Mouse (Mus musculus) midbrain, embryonic 16.5 days (tissue): ENCODE measurements around the gene Mical2. TPM values are rescaled to one million over a fixed set of nuclear protein-coding genes. Genes with fewer than 3 reads are reported as not detected.

Experiments used
- ATAC-seq: fragments of 200-750 bp; cut with Nextera tagmentation; 2 replicates; pipeline ENCODE4 v1.8.0; 2017; ENCODE audit warnings: moderate TSS enrichment
- H3K27ac ChIP-seq: fragments of 300-500 bp; sonication (generic); 2 replicates; pipeline ENCODE4 v1.5.1; 2014; ENCODE audit warnings: mild to moderate bottlenecking, low read length, mixed read lengths
- H3K27me3 ChIP-seq: fragments of 300-500 bp; sonication (generic); 2 replicates; pipeline ENCODE4 v1.6.1; 2014; ENCODE audit warnings: low read depth, low read length, mixed read lengths; ENCODE audit not compliant: control insufficient read depth, insufficient read depth
- H3K36me3 ChIP-seq: fragments of 300-500 bp; sonication (generic); 2 replicates; pipeline ENCODE4 v1.6.1; 2014; ENCODE audit warnings: mild to moderate bottlenecking, low read length, moderate library complexity, mixed read lengths; ENCODE audit not compliant: control insufficient read depth, insufficient read depth
- H3K4me1 ChIP-seq: fragments of 300-500 bp; sonication (generic); 2 replicates; pipeline ENCODE4 v1.6.1; 2014; ENCODE audit warnings: mild to moderate bottlenecking, low read length, mixed read lengths; ENCODE audit not compliant: control insufficient read depth, insufficient read depth
- H3K4me2 ChIP-seq: fragments of 300-500 bp; sonication (generic); 2 replicates; pipeline ENCODE4 v1.6.1; 2014; ENCODE audit warnings: mild to moderate bottlenecking, low read length, mixed read lengths
- H3K4me3 ChIP-seq: fragments of 300-500 bp; sonication (generic); 2 replicates; pipeline ENCODE4 v1.5.1; 2014; ENCODE audit warnings: low read depth, mild to moderate bottlenecking, low read length, moderate library complexity, mixed read lengths
- H3K9ac ChIP-seq: fragments of 300-500 bp; sonication (generic); 2 replicates; pipeline ENCODE4 v1.6.1; 2014; ENCODE audit warnings: low read depth, low read length, mixed read lengths
- H3K9me3 ChIP-seq: fragments of 300-500 bp; sonication (generic); replicated peaks from 2 replicates; pipeline ENCODE4 v1.6.1; 2014; ENCODE audit warnings: mild to moderate bottlenecking, low read length, mixed read lengths; ENCODE audit not compliant: control insufficient read depth, poor library complexity, severe bottlenecking
- WGBS: fragments of 180-500 bp; shearing (Covaris S2); extraction: QIAGEN DNeasy Blood & Tissue Kit; methylation state at CpG from one replicate; pipeline ENCODE4 v1.1.7; 2014; 5-methylcytosine and 5-hydroxymethylcytosine counted together
- polyA plus RNA-seq: library from polyadenylated mRNA; unstranded; fragments of >200 nt; fragmentation: Nextera tagmentation; extraction: Ambion mirVana; gene quantifications from 2 replicates; pipeline ENCODE4 v1.2.1, GENCODE M21; 2015

Gene Mical2
- polyA plus RNA-seq, 1 experiment from 2014 or later: 5.1 TPM

GRCm38 (mm10) chr7:112309289-112310016 is 83.8 kb downstream of the Mical2 start:
- no peak overlapping the region for H3K27ac ChIP-seq
- no peaks in the 10 kb centered on the region for H3K9me3 ChIP-seq
- H3K27me3 ChIP-seq: no peaks in the 10 kb centered on the region
- peaks cover 6% of the 10 kb centered on the region for H3K4me1 ChIP-seq
- no peak for ATAC-seq
- H3K36me3 ChIP-seq: no peaks in the 10 kb centered on the region
- WGBS: 89% methylated on average over 11 of the region's 11 CpGs
- H3K4me3 ChIP-seq: no peak overlapping the region
- H3K9ac ChIP-seq: no peak overlapping the region
- H3K4me2 ChIP-seq: no peak overlapping the region

- Histone ChIP-seq H3K4me1 (peaks cover 6% of the 10 kb centered on the region), H3K9me3 (no peaks in the 10 kb centered on the region), H3K4me2 (no peak overlapping the region), H3K27ac (no peak overlapping the region), H3K36me3 (no peaks in the 10 kb centered on the region), H3K9ac (no peak overlapping the region), H3K27me3 (no peaks in the 10 kb centered on the region), H3K4me3 (no peak overlapping the region)
- 91% methylated on average over 4 of the region's 4 CpGs for WGBS
- ATAC-seq: no peak
Measured at GRCm38 (mm10) chr7:112310017-112310360, 84.3 kb downstream of the Mical2 start.

DNA sequence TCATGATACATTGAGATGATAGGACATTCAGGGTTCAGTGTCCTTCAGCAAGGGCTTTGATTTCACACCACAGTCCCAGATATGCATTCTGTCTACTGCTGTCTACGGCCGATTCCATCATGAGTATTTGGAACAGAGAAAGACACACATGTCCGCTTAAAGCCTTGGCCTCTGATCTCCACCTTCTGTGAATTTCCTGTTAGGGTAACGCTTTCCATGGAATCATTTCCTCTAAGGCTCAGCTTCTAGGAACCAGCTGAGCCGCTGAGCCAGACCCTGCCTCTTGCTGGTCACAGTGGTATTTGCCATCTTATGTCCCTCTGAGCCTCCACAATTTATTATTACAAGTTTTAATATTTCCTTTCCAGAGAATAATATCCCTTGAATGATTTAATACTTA is 87.6 kb downstream of the Mical2 start:
- Histone ChIP-seq H3K9ac (no peak overlapping the region), H3K4me1 (peaks cover 6% of the 10 kb centered on the region), H3K4me2 (no peak overlapping the region), H3K4me3 (no peak overlapping the region), H3K9me3 (no peaks in the 10 kb centered on the region), H3K36me3 (no peaks in the 10 kb centered on the region), H3K27ac (peak overlapping the region; percentile 70; the same call in 1 of the 2 replicates), H3K27me3 (no peaks in the 10 kb centered on the region)
- no peak for ATAC-seq
- 79% methylated on average over 5 of the region's 5 CpGs for WGBS

GRCm38 (mm10) chr7:112313670-112314069 is 88.0 kb downstream of the Mical2 start:
- no peaks in the 10 kb centered on the region for H3K9me3 ChIP-seq
- peak; percentile 77 for ATAC-seq
- H3K27me3 ChIP-seq: no peaks in the 10 kb centered on the region
- WGBS: 30% methylated on average over 5 of the region's 5 CpGs
- H3K4me2 ChIP-seq: no peak overlapping the region
- no peak overlapping the region for H3K4me3 ChIP-seq
- H3K4me1 ChIP-seq: peaks cover 6% of the 10 kb centered on the region
- peak overlapping the region; percentile 70; the same call in 1 of the 2 replicates for H3K27ac ChIP-seq
- H3K36me3 ChIP-seq: no peaks in the 10 kb centered on the region
- H3K9ac ChIP-seq: no peak overlapping the region

GRCm38 (mm10) chr7:112316239-112316638 is 90.6 kb downstream of the Mical2 start:
- WGBS: 88% methylated on average over 1 of the region's 1 CpGs
- ATAC-seq: no peak

DNA sequence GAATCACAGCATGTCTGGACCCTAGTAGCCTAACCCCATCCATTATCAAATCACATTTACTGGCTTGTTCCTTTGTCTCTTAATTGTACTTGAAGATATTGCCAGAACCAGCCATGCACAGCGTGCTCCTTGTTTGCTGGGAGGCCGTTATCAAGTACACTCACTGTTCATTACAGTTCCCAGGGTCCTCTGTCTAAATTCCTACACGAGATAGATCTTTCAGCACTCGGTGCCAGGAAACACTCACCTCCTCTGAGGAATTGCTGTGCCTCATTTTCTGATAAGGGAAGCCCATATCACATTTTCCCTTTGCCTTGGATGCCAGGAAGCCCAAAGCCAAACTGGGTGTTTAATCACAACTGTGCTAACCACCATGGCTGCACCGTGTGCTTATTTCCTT is 91.8 kb downstream of the Mical2 start:
- no peak overlapping the region for H3K27ac ChIP-seq
- no peaks in the 10 kb centered on the region for H3K9me3 ChIP-seq
- ATAC-seq: no peak
- no peak overlapping the region for H3K4me3 ChIP-seq
- H3K9ac ChIP-seq: no peak overlapping the region
- H3K4me2 ChIP-seq: no peak overlapping the region
- H3K27me3 ChIP-seq: no peaks in the 10 kb centered on the region
- H3K4me1 ChIP-seq: peaks cover 6% of the 10 kb centered on the region
- no peaks in the 10 kb centered on the region for H3K36me3 ChIP-seq
- 66% methylated on average over 5 of the region's 5 CpGs for WGBS

More at GRCm38 (mm10) chr7:112316239-112316638, 90.6 kb downstream of the Mical2 start:
- Histone ChIP-seq H3K9ac (no peak overlapping the region), H3K27me3 (no peaks in the 10 kb centered on the region), H3K9me3 (no peaks in the 10 kb centered on the region), H3K4me2 (no peak overlapping the region), H3K27ac (no peak overlapping the region), H3K4me3 (no peak overlapping the region), H3K4me1 (peaks cover 6% of the 10 kb centered on the region), H3K36me3 (no peaks in the 10 kb centered on the region)

DNA sequence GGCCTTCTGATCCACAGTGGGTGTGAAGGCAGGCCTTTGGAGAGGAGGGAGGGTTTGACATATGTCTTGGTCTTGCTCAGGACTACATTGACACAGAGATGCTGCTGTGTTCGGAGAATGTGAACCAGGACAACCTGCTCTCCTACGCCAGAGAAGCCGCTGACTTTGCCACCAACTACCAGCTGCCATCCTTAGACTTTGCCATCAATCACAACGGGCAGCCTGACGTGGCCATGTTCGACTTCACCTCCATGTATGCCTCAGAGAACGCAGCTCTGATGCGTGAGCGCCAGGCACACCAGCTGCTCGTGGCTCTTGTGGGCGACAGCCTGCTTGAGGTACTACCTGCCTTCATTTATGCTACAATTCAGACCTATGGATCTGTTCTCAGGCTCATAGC is 92.7 kb downstream of the Mical2 start:
- ATAC-seq: no peak
- Histone ChIP-seq H3K4me3 (no peak overlapping the region), H3K4me2 (no peak overlapping the region), H3K4me1 (peaks cover 6% of the 10 kb centered on the region), H3K27ac (no peak overlapping the region), H3K36me3 (no peaks in the 10 kb centered on the region), H3K9me3 (no peaks in the 10 kb centered on the region), H3K9ac (no peak overlapping the region), H3K27me3 (no peaks in the 10 kb centered on the region)
- 93% methylated on average over 11 of the region's 11 CpGs for WGBS

- Histone ChIP-seq H3K27me3 (no peaks in the 10 kb centered on the region), H3K9ac (no peak overlapping the region), H3K4me3 (no peak overlapping the region), H3K4me1 (no peaks in the 10 kb centered on the region), H3K36me3 (no peaks in the 10 kb centered on the region), H3K27ac (no peak overlapping the region), H3K4me2 (no peak overlapping the region), H3K9me3 (no peaks in the 10 kb centered on the region)
- no peak for ATAC-seq
- WGBS: 76% methylated on average over 4 of the region's 4 CpGs
Measured at GRCm38 (mm10) chr7:112319419-112319818, 93.8 kb downstream of the Mical2 start.

GRCm38 (mm10) chr7:112320052-112320730 is 94.5 kb downstream of the Mical2 start:
- Histone ChIP-seq H3K9ac (no peak overlapping the region), H3K36me3 (no peaks in the 10 kb centered on the region), H3K9me3 (no peaks in the 10 kb centered on the region), H3K4me2 (no peak overlapping the region), H3K27me3 (no peaks in the 10 kb centered on the region), H3K4me1 (no peaks in the 10 kb centered on the region), H3K27ac (no peak overlapping the region), H3K4me3 (no peak overlapping the region)
- no peak for ATAC-seq
- 99% methylated on average over 3 of the region's 3 CpGs for WGBS
